Mouse (Mus musculus) limb, embryonic 14.5 days (tissue): ENCODE measurements around the gene Gm17409. TPM values are rescaled to one million over a fixed set of nuclear protein-coding genes. Genes with fewer than 3 reads are reported as not detected.

Experiments
- ATAC-seq: fragments of 200-750 bp; cut with Nextera tagmentation; 2 replicates; pipeline ENCODE4 v1.8.0; 2017; ENCODE audit warnings: low read depth, moderate number of reproducible peaks, moderate TSS enrichment; ENCODE audit not compliant: low FRiP score
- DNase-seq: peaks from one replicate; pipeline ENCODE4 v3.0.0-alpha.2; 2015; ENCODE audit warnings: low spot score
- H3K27ac ChIP-seq: fragments of 300-500 bp; sonication (generic); replicated peaks from 2 replicates; pipeline ENCODE4 v1.5.1; 2014; ENCODE audit warnings: low read depth, mild to moderate bottlenecking, low read length, moderate library complexity, mixed read lengths
- H3K27me3 ChIP-seq: fragments of 300-500 bp; sonication (generic); 2 replicates; pipeline ENCODE4 v1.6.1; 2014; ENCODE audit warnings: low read length, mixed read lengths; ENCODE audit not compliant: control insufficient read depth, insufficient read depth
- H3K36me3 ChIP-seq: fragments of 300-500 bp; sonication (generic); 2 replicates; pipeline ENCODE4 v1.6.1; 2014; ENCODE audit warnings: mild to moderate bottlenecking, low read length, moderate library complexity, mixed read lengths; ENCODE audit not compliant: control insufficient read depth, insufficient read depth
- H3K4me1 ChIP-seq: fragments of 300-500 bp; sonication (generic); 2 replicates; pipeline ENCODE4 v1.6.1; 2014; ENCODE audit warnings: antibody characterized with exemption, low read length, mixed read lengths; ENCODE audit not compliant: control insufficient read depth, insufficient read depth
- H3K4me2 ChIP-seq: fragments of 300-500 bp; sonication (generic); replicated peaks from 2 replicates; pipeline ENCODE4 v1.6.1; 2014; ENCODE audit warnings: low read depth, mild to moderate bottlenecking, low read length, moderate library complexity; ENCODE audit not compliant: severe bottlenecking
- H3K4me3 ChIP-seq: fragments of 300-500 bp; sonication (generic); replicated peaks from 2 replicates; pipeline ENCODE4 v1.5.1; 2014; ENCODE audit warnings: low read length
- H3K9ac ChIP-seq: fragments of 300-500 bp; sonication (generic); 2 replicates; pipeline ENCODE4 v1.6.1; 2014; ENCODE audit warnings: mild to moderate bottlenecking, low read depth, low read length, moderate library complexity; ENCODE audit not compliant: severe bottlenecking
- H3K9me3 ChIP-seq: fragments of 300-500 bp; sonication (generic); 2 replicates; pipeline ENCODE4 v1.6.1; 2016; ENCODE audit warnings: low read length; ENCODE audit not compliant: control insufficient read depth
- POLR2A ChIP-seq: fragments of 200-500 bp; IDR thresholded peaks from 2 replicates; pipeline ENCODE4 v1.8.0; 2012; ENCODE audit warnings: inconsistent platforms, mild to moderate bottlenecking, moderate library complexity, borderline replicate concordance; ENCODE audit not compliant: insufficient read depth, insufficient read length; ENCODE audit errors: extremely low read depth
- WGBS: fragments of 180-500 bp; shearing (Covaris S2); extraction: QIAGEN DNeasy Blood & Tissue Kit; methylation state at CpG from one replicate; pipeline ENCODE4 v1.1.7; 2014; 5-methylcytosine and 5-hydroxymethylcytosine counted together
- polyA plus RNA-seq, 2 experiments: library from polyadenylated mRNA; depleted of rRNA in 1 of 2; stranded (reverse) in 1 of 2; unstranded in 1 of 2; fragments of >200 nt; fragmentation: Nextera tagmentation in 1 of 2; extraction: Ambion mirVana in 1 of 2; gene quantifications; 2 replicates each; pipeline versions ENCODE4 v1.2.1 to v1.2.3; 2012 to 2014

The Gm17409 gene
- polyA plus RNA-seq, 2 experiments: not detected

DNA sequence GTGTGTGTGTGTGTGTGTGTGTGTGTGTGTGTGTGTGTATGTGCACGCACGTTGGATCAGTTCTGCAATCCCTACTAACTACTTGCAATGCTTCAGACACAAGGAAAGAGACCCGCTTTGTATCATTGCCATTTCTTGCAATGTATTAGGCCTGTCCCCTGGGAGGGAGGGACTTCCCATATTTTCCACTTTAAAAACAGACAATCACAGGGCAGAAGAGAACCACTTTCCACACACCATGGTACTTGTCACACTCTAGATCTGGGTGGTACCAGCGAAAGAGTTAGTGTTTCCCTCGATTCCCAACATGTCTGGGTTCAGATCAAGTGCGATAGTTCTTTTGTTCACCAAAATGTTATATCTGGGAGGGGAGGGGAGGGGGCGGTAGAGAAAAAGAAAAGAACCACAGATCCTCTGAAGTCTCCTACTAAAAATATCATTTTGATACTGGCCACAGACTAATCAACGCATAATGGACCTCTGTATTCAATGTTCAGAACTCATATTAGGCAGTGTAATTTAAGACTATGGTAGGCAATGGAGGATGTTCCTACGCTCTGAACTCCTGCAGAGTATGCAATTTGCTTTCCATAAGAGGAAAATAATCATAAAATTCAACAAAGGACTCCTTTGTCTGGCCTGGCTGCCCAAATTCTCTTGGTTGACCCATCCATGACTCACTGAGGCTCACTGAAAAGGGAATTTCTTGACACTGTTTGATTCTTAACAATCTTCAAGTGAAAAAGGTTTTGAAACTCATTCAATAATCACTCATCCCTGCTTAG is 35.6 kb downstream of the Gm17409 start:
- no peak overlapping the region for H3K27ac ChIP-seq
- H3K4me3 ChIP-seq: no peak overlapping the region
- 88% methylated on average over 9 of the region's 9 CpGs for WGBS
- DNase-seq: no peak
- H3K4me2 ChIP-seq: no peak overlapping the region
- H3K4me1 ChIP-seq: no peaks in the 10 kb centered on the region
- H3K27me3 ChIP-seq: no peaks in the 10 kb centered on the region
- no peak for TF ChIP-seq POLR2A
- no peaks in the 10 kb centered on the region for H3K9me3 ChIP-seq
- no peaks in the 10 kb centered on the region for H3K36me3 ChIP-seq
- ATAC-seq: peak; percentile 11; the same call in 1 of the 2 replicates
- H3K9ac ChIP-seq: no peak overlapping the region

- H3K9me3 ChIP-seq: no peaks in the 10 kb centered on the region
- H3K9ac ChIP-seq: no peak overlapping the region
- 0 out of 2 replicates have a peak, but pooled peaks cover 6% of the 10 kb centered on the region for H3K4me1 ChIP-seq
- no peak overlapping the region for H3K27ac ChIP-seq
- 75% methylated on average over 8 of the region's 8 CpGs for WGBS
- no peaks in the 10 kb centered on the region for H3K27me3 ChIP-seq
- ATAC-seq (no peak), DNase-seq (no peak)
- H3K36me3 ChIP-seq: no peaks in the 10 kb centered on the region; the same call in 1 of the 2 replicates
- no peak overlapping the region for H3K4me2 ChIP-seq
- no peak for TF ChIP-seq POLR2A
- no peak overlapping the region for H3K4me3 ChIP-seq
These were observed 40.3 kb downstream of the Gm17409 start for GRCm38 (mm10) chr2:58510192-58510591.

DNA sequence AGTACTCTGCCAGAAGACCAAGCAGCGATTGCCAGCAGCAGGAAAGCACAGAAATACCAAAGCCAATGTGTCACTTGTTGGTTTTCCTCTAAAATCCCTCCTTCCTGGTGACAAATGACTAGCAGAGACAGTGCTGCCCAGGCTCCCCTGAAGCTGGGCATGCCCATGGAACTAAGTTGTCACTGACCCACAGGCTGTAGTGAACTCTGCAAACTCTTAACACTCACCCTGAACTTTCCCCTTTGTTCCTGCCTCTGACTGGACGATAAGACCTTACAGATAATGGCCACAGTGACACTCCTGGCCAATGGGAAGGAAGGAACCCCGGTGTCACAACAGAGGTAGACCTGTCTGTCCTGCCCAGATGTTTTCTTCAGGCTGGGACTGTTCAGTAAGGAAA is 43.3 kb downstream of the Gm17409 start:
- Histone ChIP-seq H3K4me2 (no peak overlapping the region), H3K4me1 (peaks cover 20% of the 10 kb centered on the region; the same call in 1 of the 2 replicates), H3K27me3 (no peaks in the 10 kb centered on the region), H3K9me3 (no peaks in the 10 kb centered on the region), H3K27ac (no peak overlapping the region), H3K36me3 (no peaks in the 10 kb centered on the region; the same call in 1 of the 2 replicates), H3K9ac (no peak overlapping the region), H3K4me3 (no peak overlapping the region)
- WGBS: 77% methylated on average over 3 of the region's 3 CpGs
- ATAC-seq: no peak
- TF ChIP-seq POLR2A: no peak
- DNase-seq: no peak

DNA sequence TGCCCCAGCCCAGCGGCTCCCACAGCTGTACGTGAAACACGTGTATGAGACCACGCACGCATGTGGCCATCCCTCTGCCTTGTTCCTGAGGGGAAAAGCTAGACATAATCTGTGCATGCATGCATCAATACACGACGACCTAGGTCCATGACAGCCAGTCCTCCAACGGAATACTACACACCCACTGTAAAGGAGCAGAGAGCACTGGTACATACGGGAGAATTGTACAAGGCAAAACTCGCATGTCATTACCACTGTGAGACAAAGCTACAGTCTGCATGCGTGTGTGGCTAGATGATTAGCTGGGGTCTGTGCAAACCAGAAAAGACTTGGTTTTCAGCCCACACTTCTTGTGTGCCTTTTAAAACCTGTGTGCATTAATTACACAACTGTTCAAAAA is 44.6 kb downstream of the Gm17409 start:
- H3K9me3 ChIP-seq: no peaks in the 10 kb centered on the region
- TF ChIP-seq POLR2A: no peak
- WGBS: 92% methylated on average over 11 of the region's 11 CpGs
- peaks cover 25% of the 10 kb centered on the region for H3K4me1 ChIP-seq
- no peak overlapping the region for H3K27ac ChIP-seq
- ATAC-seq: no peak
- no peaks in the 10 kb centered on the region for H3K27me3 ChIP-seq
- DNase-seq: no peak
- no peak overlapping the region for H3K4me2 ChIP-seq
- H3K36me3 ChIP-seq: no peaks in the 10 kb centered on the region; the same call in 1 of the 2 replicates
- no peak overlapping the region for H3K4me3 ChIP-seq
- no peak overlapping the region for H3K9ac ChIP-seq

- DNase-seq (no peak), ATAC-seq (no peak)
- no peak overlapping the region for H3K9ac ChIP-seq
- H3K27ac ChIP-seq: 0 out of 2 replicates have a peak overlapping the region, but pooled peaks have one; percentile 39
- H3K36me3 ChIP-seq: no peaks in the 10 kb centered on the region; the same call in 1 of the 2 replicates
- no peak overlapping the region for H3K4me3 ChIP-seq
- H3K4me1 ChIP-seq: peaks cover 25% of the 10 kb centered on the region
- no peak for TF ChIP-seq POLR2A
- 44% methylated on average over 15 of the region's 15 CpGs for WGBS
- H3K9me3 ChIP-seq: no peaks in the 10 kb centered on the region
- no peaks in the 10 kb centered on the region for H3K27me3 ChIP-seq
- no peak overlapping the region for H3K4me2 ChIP-seq
These were observed 46.1 kb downstream of the Gm17409 start for GRCm38 (mm10) chr2:58516000-58516399.
